Mouse (Mus musculus): ENCODE measurements around the gene F2rl3. TPM values are rescaled to one million over a fixed set of nuclear protein-coding genes. Genes with fewer than 3 reads are reported as not detected.
A peak's percentile ranks its signal among the peaks of the same experiment; 100 is the strongest.

Gene F2rl3
- total RNA-seq (2021), result under 1 TPM in 1 of 2 experiments, not detected in 1; 0.21 TPM

GRCm38 (mm10) chr8:72761322-72762051 lies at the start of gene F2rl3:
F2rl3 (plus strand) TSS chr8:72761880.
- intact Hi-C loops (cut with DNase I), result no loop called here
- peak in 1 of 2 experiments; percentile 1 for DNase-seq (ENCODE audit: low spot score in 2 of 2)

- intact Hi-C loops (cut with DNase I), result no loop called here
These were observed 49.1 kb upstream of the F2rl3 start for GRCm38 (mm10) chr8:72712569-72712968.

GRCm38 (mm10) chr8:72716594-72716993 lies 45.1 kb upstream of the F2rl3 start:
- intact Hi-C loops (cut with DNase I), result no loop called here
- DNase-seq (ENCODE audit: low spot score in 2 of 2), result no peak

More at GRCm38 (mm10) chr8:72712569-72712968, 49.1 kb upstream of the F2rl3 start:
- no peak for DNase-seq (ENCODE audit: low spot score in 2 of 2)

- DNase-seq (ENCODE audit: low spot score in 2 of 2), result no peak
- intact Hi-C loops (cut with DNase I), result no loop called here
These were observed 41.1 kb upstream of the F2rl3 start for GRCm38 (mm10) chr8:72720541-72720940.

GRCm38 (mm10) chr8:72722769-72723650 lies 38.7 kb upstream of the F2rl3 start, which contains the start of gene Sin3b:
Sin3b (plus strand) TSS chr8:72723285.
- DNase-seq (ENCODE audit: low spot score in 2 of 2), result peak; percentile 89 to 96
- intact Hi-C loops (cut with DNase I), result no loop called here

- intact Hi-C loops (cut with DNase I), result no loop called here
- DNase-seq (ENCODE audit: low spot score in 2 of 2), result peak in 1 of 2 experiments; percentile 33
These were observed 38.1 kb upstream of the F2rl3 start for GRCm38 (mm10) chr8:72723651-72724001.

- DNase-seq (ENCODE audit: low spot score in 2 of 2), result no peak
- intact Hi-C loops (cut with DNase I), result no loop called here
These were observed 33.0 kb upstream of the F2rl3 start for GRCm38 (mm10) chr8:72728636-72729035.

GRCm38 (mm10) chr8:72735001-72735400 lies 26.7 kb upstream of the F2rl3 start:
- intact Hi-C loops (cut with DNase I), result no loop called here
- no peak for DNase-seq (ENCODE audit: low spot score in 2 of 2)

GRCm38 (mm10) chr8:72736868-72737267 lies 24.8 kb upstream of the F2rl3 start:
- intact Hi-C loops (cut with DNase I), result no loop called here
- no peak for DNase-seq (ENCODE audit: low spot score in 2 of 2)

GRCm38 (mm10) chr8:72746061-72746460 lies 15.6 kb upstream of the F2rl3 start:
- peak; percentile 65 to 68 for DNase-seq (ENCODE audit: low spot score in 2 of 2)
- intact Hi-C loops (cut with DNase I), result no loop called here

GRCm38 (mm10) chr8:72749846-72750245 lies 11.8 kb upstream of the F2rl3 start:
- DNase-seq (ENCODE audit: low spot score in 2 of 2), result no peak
- intact Hi-C loops (cut with DNase I), result no loop called here

GRCm38 (mm10) chr8:72750266-72750665 lies 11.4 kb upstream of the F2rl3 start:
- DNase-seq (ENCODE audit: low spot score in 2 of 2), result no peak

GRCm38 (mm10) chr8:72751126-72751525 lies 10.6 kb upstream of the F2rl3 start:
- intact Hi-C loops (cut with DNase I), result no loop called here
- no peak for DNase-seq (ENCODE audit: low spot score in 2 of 2)

More at GRCm38 (mm10) chr8:72750266-72750665, 11.4 kb upstream of the F2rl3 start:
- intact Hi-C loops (cut with DNase I), result no loop called here

- no peak for DNase-seq (ENCODE audit: low spot score in 2 of 2)
- intact Hi-C loops (cut with DNase I), result no loop called here
These were observed 9.4 kb upstream of the F2rl3 start for GRCm38 (mm10) chr8:72752289-72752688.

GRCm38 (mm10) chr8:72753165-72753564 lies 8.5 kb upstream of the F2rl3 start:
- DNase-seq (ENCODE audit: low spot score in 2 of 2), result no peak
- intact Hi-C loops (cut with DNase I), result no loop called here

- intact Hi-C loops (cut with DNase I), result no loop called here
- no peak for DNase-seq (ENCODE audit: low spot score in 2 of 2)
These were observed 7.9 kb upstream of the F2rl3 start for GRCm38 (mm10) chr8:72753781-72754180.

- DNase-seq (ENCODE audit: low spot score in 2 of 2), result no peak
- intact Hi-C loops (cut with DNase I), result no loop called here
These were observed 5.6 kb upstream of the F2rl3 start for GRCm38 (mm10) chr8:72756031-72756430.

- intact Hi-C loops (cut with DNase I), result no loop called here
- no peak for DNase-seq (ENCODE audit: low spot score in 2 of 2)
These were observed 4.8 kb upstream of the F2rl3 start for GRCm38 (mm10) chr8:72756771-72757390.

GRCm38 (mm10) chr8:72757426-72758195 lies 4.1 kb upstream of the F2rl3 start:
- DNase-seq (ENCODE audit: low spot score in 2 of 2), result no peak
- intact Hi-C loops (cut with DNase I), result no loop called here

Data from left cerebral cortex, postnatal 25 days (tissue).